Mouse (Mus musculus) lung, postnatal 10 days (tissue): ENCODE results near the gene Atp6v1e1.

Experiments
- DNase-seq: peaks from one replicate; pipeline ENCODE4 v3.0.0; 2021

Atp6v1e1 gene

DNA sequence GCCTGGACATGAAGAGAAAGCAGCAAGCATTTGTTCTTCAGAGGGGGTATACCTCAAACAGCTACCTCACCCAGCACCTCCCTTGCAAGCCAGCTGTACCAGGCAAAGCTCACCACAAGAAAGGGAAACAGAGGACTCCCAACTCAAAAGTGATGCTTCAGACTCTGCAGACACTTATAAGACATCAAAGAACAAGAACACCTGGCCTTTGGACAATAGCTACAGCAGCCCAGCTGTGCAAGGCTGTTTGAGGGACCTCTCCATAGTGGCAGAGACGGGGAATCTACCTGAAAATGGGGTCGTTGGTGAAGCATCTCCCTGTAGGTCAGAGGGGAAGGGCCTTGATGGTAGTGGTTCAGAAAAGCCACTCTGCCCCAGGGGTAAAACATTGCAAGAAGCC is 61.4 kb downstream of the Atp6v1e1 start:
- DNase-seq = no peak

DNA sequence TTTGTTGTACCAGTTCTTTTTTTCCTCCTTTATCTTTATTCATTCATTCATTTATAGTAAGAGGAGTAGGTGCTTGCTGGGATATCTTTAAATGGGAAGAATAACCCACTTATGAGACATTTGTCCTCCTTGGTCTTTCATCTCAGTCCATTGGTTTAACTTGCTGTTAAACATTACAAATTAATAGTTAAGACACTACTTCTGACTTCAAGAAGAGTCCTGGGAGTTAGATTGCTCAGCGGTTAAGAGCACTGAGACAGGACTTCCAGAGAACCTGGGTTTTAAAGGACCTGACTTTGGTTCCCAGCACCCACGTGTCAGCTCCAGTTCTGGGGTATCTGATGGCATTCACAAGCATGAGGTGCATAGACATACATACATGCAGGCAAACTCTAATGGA is 76.2 kb downstream of the Atp6v1e1 start:
- no peak for DNase-seq
